Mouse (Mus musculus): ENCODE results near the gene Spon1. TPM values are rescaled to one million over a fixed set of nuclear protein-coding genes. Genes with fewer than 3 reads are reported as not detected.

The Spon1 gene
- total and polyA plus RNA-seq, 3 experiments: not detected

GRCm38 (mm10) chr7:114083760-114084159, 318.0 kb downstream of the Spon1 start:
- peak; percentile 77 for DNase-seq (ENCODE audit: extremely low read depth)
- H3K9me3 ChIP-seq (replicated peaks; ENCODE audit: low read length): no peaks in the 10 kb centered on the region

GRCm38 (mm10) chr7:114086021-114086710, 320.4 kb downstream of the Spon1 start:
- no peak for TF ChIP-seq MAZ (IDR thresholded peaks at IDR 0.05; ENCODE audit: low read depth, low read length)
- no peak for TF ChIP-seq GABPA (IDR thresholded peaks at IDR 0.05; ENCODE audit: insufficient replicate concordance, low read depth, low read length)
- TF ChIP-seq POLR2AphosphoS2 (IDR thresholded peaks at IDR 0.05; ENCODE audit: low read depth, low read length): no peak
- no peak for TF ChIP-seq NRF1 (IDR thresholded peaks at IDR 0.05; ENCODE audit: low read depth, low read length)
- no peak for TF ChIP-seq MYC (IDR thresholded peaks at IDR 0.05; ENCODE audit: low read depth, low read length)
- no peak for TF ChIP-seq RAD21 (IDR thresholded peaks at IDR 0.05; ENCODE audit: low read depth, low read length)
- no peak for TF ChIP-seq ZNF384 (IDR thresholded peaks at IDR 0.05; ENCODE audit: low read depth, low read length)
- H3K4me1 ChIP-seq (ENCODE audit: control insufficient read depth in 1 of 2, insufficient read depth in 2 of 2): peaks cover 18 to 83% of the 10 kb centered on the region in 2 experiments; a peak in 3 of 4 replicates
- no peak overlapping the region for H3K27ac ChIP-seq (ENCODE audit: insufficient read depth, low read depth)
- no peaks in the 10 kb centered on the region for H3K79me2 ChIP-seq (replicated peaks; ENCODE audit: control insufficient read depth, extremely low read depth, insufficient read depth, poor library complexity, severe bottlenecking)
- H3K36me3 ChIP-seq (replicated peaks in 1 of 2; ENCODE audit: control insufficient read depth in 1 of 2, insufficient read depth in 1 of 2, low read length in 1 of 2): no peaks in the 10 kb centered on the region
- no peaks in the 10 kb centered on the region for H3K9me3 ChIP-seq (replicated peaks; ENCODE audit: low read length)
- no peak overlapping the region for H3K4me2 ChIP-seq (ENCODE audit: insufficient read depth, low read depth, poor library complexity, severe bottlenecking)
- DNase-seq (ENCODE audit: extremely low read depth): no peak
- H3K4me3 ChIP-seq (replicated peaks in 1 of 3; ENCODE audit: low read depth in 2 of 3, low read length in 2 of 3, poor library complexity in 1 of 3): no peak overlapping the region
- in situ Hi-C loops (cut with MboI; ENCODE audit: low pct_ligation_motif_present, low pct_unique_long_range_greater_than_20kb, low sequenced_read_pairs) (no loop called here), dilution Hi-C loops (cut with MboI; ENCODE audit: extremely low pct_ligation_motif_present, extremely low pct_unique_long_range_greater_than_20kb, low sequenced_read_pairs) (no loop called here)
- H3K9ac ChIP-seq (ENCODE audit: insufficient read depth, low read depth): no peak overlapping the region
- no peaks in the 10 kb centered on the region for H3K27me3 ChIP-seq (replicated peaks)

More at GRCm38 (mm10) chr7:114083760-114084159, 318.0 kb downstream of the Spon1 start:
- no peak overlapping the region for H3K27ac ChIP-seq (ENCODE audit: insufficient read depth, low read depth)
- H3K79me2 ChIP-seq (replicated peaks; ENCODE audit: control insufficient read depth, extremely low read depth, insufficient read depth, poor library complexity, severe bottlenecking): no peaks in the 10 kb centered on the region
- no peak overlapping the region for H3K9ac ChIP-seq (ENCODE audit: insufficient read depth, low read depth)
- no peak for TF ChIP-seq GABPA (IDR thresholded peaks at IDR 0.05; ENCODE audit: insufficient replicate concordance, low read depth, low read length)
- 0 out of 2 replicates have a peak, but pooled peaks have one; percentile 25 for TF ChIP-seq CHD2 (IDR thresholded peaks at IDR 0.05; ENCODE audit: low read length)
- TF ChIP-seq NRF1 (IDR thresholded peaks at IDR 0.05; ENCODE audit: low read depth, low read length): no peak
- no peak for TF ChIP-seq E2F4 (IDR thresholded peaks at IDR 0.05; ENCODE audit: insufficient replicate concordance, low read depth, low read length)
- no peak for TF ChIP-seq TBP (conservative IDR thresholded peaks at IDR 0.05; ENCODE audit: low read depth, low read length)
- 0 out of 2 replicates have a peak, but pooled peaks have one; percentile 23 for TF ChIP-seq TCF12 (IDR thresholded peaks at IDR 0.05; ENCODE audit: low read depth, low read length)
- TF ChIP-seq JUN (IDR thresholded peaks at IDR 0.05; ENCODE audit: insufficient read depth, low read depth, low read length): no peak
- TF ChIP-seq MAX (IDR thresholded peaks at IDR 0.05; ENCODE audit: low read length): peak; percentile 16; the same call in 1 of the 2 replicates
- TF ChIP-seq BHLHE40 (IDR thresholded peaks at IDR 0.05; ENCODE audit: low read depth, low read length): peak; percentile 27; the same call in 1 of the 2 replicates
- TF ChIP-seq KAT2A (IDR thresholded peaks at IDR 0.05; ENCODE audit: insufficient replicate concordance, low read length): no peak
- TF ChIP-seq USF1 (IDR thresholded peaks at IDR 0.05; ENCODE audit: low read depth, low read length): no peak
- no peak for TF ChIP-seq UBTF (IDR thresholded peaks at IDR 0.05; ENCODE audit: low read depth, low read length)
- 0 out of 2 replicates have a peak, but pooled peaks have one; percentile 30 for TF ChIP-seq MAFK (IDR thresholded peaks at IDR 0.05; ENCODE audit: insufficient replicate concordance, low read length)
- peak; percentile 54 for TF ChIP-seq IRF4 (IDR thresholded peaks at IDR 0.05; ENCODE audit: low read depth, low read length)
- no peak for TF ChIP-seq ZKSCAN1 (IDR thresholded peaks at IDR 0.05; ENCODE audit: borderline replicate concordance, low read depth, low read length)
- TF ChIP-seq RAD21 (IDR thresholded peaks at IDR 0.05; ENCODE audit: low read depth, low read length): no peak
- no peak for TF ChIP-seq SIN3A (IDR thresholded peaks at IDR 0.05; ENCODE audit: low read length)
- TF ChIP-seq ETS1 (conservative IDR thresholded peaks at IDR 0.05; ENCODE audit: low read depth, low read length): 0 out of 2 replicates have a peak, but pooled peaks have one; percentile 32
- peak; percentile 60; the same call in 1 of the 2 replicates for TF ChIP-seq RCOR1 (conservative IDR thresholded peaks at IDR 0.05; ENCODE audit: low read depth, low read length)
- TF ChIP-seq ZMIZ1 (IDR thresholded peaks at IDR 0.05; ENCODE audit: low read depth, low read length): no peak
- TF ChIP-seq MEF2A (IDR thresholded peaks at IDR 0.05; ENCODE audit: borderline replicate concordance, low read depth, low read length): 0 out of 2 replicates have a peak, but pooled peaks have one; percentile 39
- TF ChIP-seq CHD1 (IDR thresholded peaks at IDR 0.05; ENCODE audit: low read depth, low read length): no peak
- TF ChIP-seq EP300 (IDR thresholded peaks at IDR 0.05; ENCODE audit: low read length): peak; percentile 60
- no peaks in the 10 kb centered on the region for H3K27me3 ChIP-seq (replicated peaks)
- H3K36me3 ChIP-seq (replicated peaks in 1 of 2; ENCODE audit: control insufficient read depth in 1 of 2, insufficient read depth in 1 of 2, low read length in 1 of 2): peaks cover 0 to 5% of the 10 kb centered on the region in 2 experiments
- no peak overlapping the region for H3K4me3 ChIP-seq (replicated peaks in 1 of 3; ENCODE audit: low read depth in 2 of 3, low read length in 2 of 3, poor library complexity in 1 of 3)
- dilution Hi-C loops (cut with MboI; ENCODE audit: extremely low pct_ligation_motif_present, extremely low pct_unique_long_range_greater_than_20kb, low sequenced_read_pairs): no loop called here
- H3K4me1 ChIP-seq (ENCODE audit: control insufficient read depth in 1 of 2, insufficient read depth in 2 of 2): peaks cover 18 to 87% of the 10 kb centered on the region in 2 experiments; a peak in 3 of 4 replicates
- in situ Hi-C loops (cut with MboI; ENCODE audit: low pct_ligation_motif_present, low pct_unique_long_range_greater_than_20kb, low sequenced_read_pairs): no loop called here
- peak overlapping the region; percentile 48; the same call in 1 of the 2 replicates for H3K4me2 ChIP-seq (ENCODE audit: insufficient read depth, low read depth, poor library complexity, severe bottlenecking)
